Mouse (Mus musculus): ENCODE measurements at regions not wholly inside any gene's neighbourhood (a gene's known extent, or its start where the extent isn't known, plus 50 kb on each side); places are given as distances from the start of the nearest gene placed in this dataset.

- H3K4me1 ChIP-seq (ENCODE audit: control insufficient read depth in 2 of 2, insufficient read depth in 2 of 2, low read length in 2 of 2, poor library complexity in 1 of 2): no peaks in the 10 kb centered on the region
- in situ Hi-C loops (cut with MboI; ENCODE audit: low sequenced_read_pairs in 2 of 2, unreplicated experiment in 2 of 2): no loop called here
- H3K4me3 ChIP-seq (ENCODE audit: insufficient read depth in 1 of 2, low read depth in 1 of 2, low read length in 2 of 2, poor library complexity in 1 of 2, severe bottlenecking in 1 of 2): no peak overlapping the region
- no peak overlapping the region for H3K9ac ChIP-seq (ENCODE audit: insufficient read depth, low read depth, low read length, poor library complexity, severe bottlenecking)
- no peaks in the 10 kb centered on the region for H3K9me3 ChIP-seq (ENCODE audit: control insufficient read depth, insufficient read depth, low read depth, low read length)
- H3K36me3 ChIP-seq (ENCODE audit: control insufficient read depth, insufficient read depth, low read length, poor library complexity, severe bottlenecking): no peaks in the 10 kb centered on the region
- H3K27ac ChIP-seq (ENCODE audit: insufficient read depth, low read depth, low read length, poor library complexity, severe bottlenecking): no peak overlapping the region
- DNase-seq (ENCODE audit: low read depth, low spot score): no peak
- no peak for TF ChIP-seq ZNF384 (IDR thresholded peaks at IDR 0.05; ENCODE audit: low read depth, low read length)
- TF ChIP-seq HCFC1 (IDR thresholded peaks at IDR 0.05; ENCODE audit: borderline replicate concordance, insufficient read depth, low read length): no peak
- TF ChIP-seq ZC3H11A (IDR thresholded peaks at IDR 0.05; ENCODE audit: borderline replicate concordance, low read depth, low read length): no peak
- no peak for TF ChIP-seq CHD2 (IDR thresholded peaks at IDR 0.05; ENCODE audit: low read depth, low read length)
- TF ChIP-seq MAFK (IDR thresholded peaks at IDR 0.05; ENCODE audit: insufficient read depth, low read depth, low read length): 0 out of 2 replicates have a peak, but pooled peaks have one; percentile 8
Measured at GRCm38 (mm10) chr8:113466683-113467082, 168.7 kb upstream of the Mon1b start.

- in situ Hi-C loops (cut with MboI; ENCODE audit: low sequenced_read_pairs in 2 of 2, unreplicated experiment in 2 of 2): no loop called here
- TF ChIP-seq CHD2 (IDR thresholded peaks at IDR 0.05; ENCODE audit: low read depth, low read length): no peak
- no peak for TF ChIP-seq ZNF384 (IDR thresholded peaks at IDR 0.05; ENCODE audit: low read depth, low read length)
- no peak for TF ChIP-seq ZC3H11A (IDR thresholded peaks at IDR 0.05; ENCODE audit: borderline replicate concordance, low read depth, low read length)
- TF ChIP-seq MAFK (IDR thresholded peaks at IDR 0.05; ENCODE audit: insufficient read depth, low read depth, low read length): no peak
- TF ChIP-seq HCFC1 (IDR thresholded peaks at IDR 0.05; ENCODE audit: borderline replicate concordance, insufficient read depth, low read length): no peak
- H3K9ac ChIP-seq (ENCODE audit: insufficient read depth, low read depth, low read length, poor library complexity, severe bottlenecking): no peak overlapping the region
- H3K36me3 ChIP-seq (ENCODE audit: control insufficient read depth, insufficient read depth, low read length, poor library complexity, severe bottlenecking): no peaks in the 10 kb centered on the region
- DNase-seq (ENCODE audit: low read depth, low spot score): no peak
- no peaks in the 10 kb centered on the region for H3K9me3 ChIP-seq (ENCODE audit: control insufficient read depth, insufficient read depth, low read depth, low read length)
- no peaks in the 10 kb centered on the region for H3K4me1 ChIP-seq (ENCODE audit: control insufficient read depth in 2 of 2, insufficient read depth in 2 of 2, low read length in 2 of 2, poor library complexity in 1 of 2)
- H3K4me3 ChIP-seq (ENCODE audit: insufficient read depth in 1 of 2, low read depth in 1 of 2, low read length in 2 of 2, poor library complexity in 1 of 2, severe bottlenecking in 1 of 2): no peak overlapping the region
- no peak overlapping the region for H3K27ac ChIP-seq (ENCODE audit: insufficient read depth, low read depth, low read length, poor library complexity, severe bottlenecking)
Measured at GRCm38 (mm10) chr8:113489436-113490107, 145.8 kb upstream of the Mon1b start.

GRCm38 (mm10) chr8:113490891-113491290 is 144.5 kb upstream of the Mon1b start:
- DNase-seq (ENCODE audit: low read depth, low spot score): no peak
- H3K27ac ChIP-seq (ENCODE audit: insufficient read depth, low read depth, low read length, poor library complexity, severe bottlenecking): no peak overlapping the region
- H3K9me3 ChIP-seq (ENCODE audit: control insufficient read depth, insufficient read depth, low read depth, low read length): no peaks in the 10 kb centered on the region
- no peaks in the 10 kb centered on the region for H3K4me1 ChIP-seq (ENCODE audit: control insufficient read depth in 2 of 2, insufficient read depth in 2 of 2, low read length in 2 of 2, poor library complexity in 1 of 2)
- no peak overlapping the region for H3K9ac ChIP-seq (ENCODE audit: insufficient read depth, low read depth, low read length, poor library complexity, severe bottlenecking)
- TF ChIP-seq MAFK (IDR thresholded peaks at IDR 0.05; ENCODE audit: insufficient read depth, low read depth, low read length) (no peak), ZC3H11A (IDR thresholded peaks at IDR 0.05; ENCODE audit: borderline replicate concordance, low read depth, low read length) (no peak), CHD2 (IDR thresholded peaks at IDR 0.05; ENCODE audit: low read depth, low read length) (no peak), ZNF384 (IDR thresholded peaks at IDR 0.05; ENCODE audit: low read depth, low read length) (no peak), HCFC1 (IDR thresholded peaks at IDR 0.05; ENCODE audit: borderline replicate concordance, insufficient read depth, low read length) (no peak)
- no peak overlapping the region for H3K4me3 ChIP-seq (ENCODE audit: insufficient read depth in 1 of 2, low read depth in 1 of 2, low read length in 2 of 2, poor library complexity in 1 of 2, severe bottlenecking in 1 of 2)
- in situ Hi-C loops (cut with MboI; ENCODE audit: low sequenced_read_pairs in 2 of 2, unreplicated experiment in 2 of 2): no loop called here
- no peaks in the 10 kb centered on the region for H3K36me3 ChIP-seq (ENCODE audit: control insufficient read depth, insufficient read depth, low read length, poor library complexity, severe bottlenecking)

GRCm38 (mm10) chr8:113496896-113497295 is 138.5 kb upstream of the Mon1b start:
- no peak for TF ChIP-seq ZNF384 (IDR thresholded peaks at IDR 0.05; ENCODE audit: low read depth, low read length)
- no peak for TF ChIP-seq CHD2 (IDR thresholded peaks at IDR 0.05; ENCODE audit: low read depth, low read length)
- Histone ChIP-seq H3K36me3 (ENCODE audit: control insufficient read depth, insufficient read depth, low read length, poor library complexity, severe bottlenecking) (no peaks in the 10 kb centered on the region), H3K27ac (ENCODE audit: insufficient read depth, low read depth, low read length, poor library complexity, severe bottlenecking) (no peak overlapping the region), H3K9me3 (ENCODE audit: control insufficient read depth, insufficient read depth, low read depth, low read length) (no peaks in the 10 kb centered on the region), H3K4me1 (ENCODE audit: control insufficient read depth in 2 of 2, insufficient read depth in 2 of 2, low read length in 2 of 2, poor library complexity in 1 of 2) (no peaks in the 10 kb centered on the region), H3K4me3 (ENCODE audit: insufficient read depth in 1 of 2, low read depth in 1 of 2, low read length in 2 of 2, poor library complexity in 1 of 2, severe bottlenecking in 1 of 2) (no peak overlapping the region), H3K9ac (ENCODE audit: insufficient read depth, low read depth, low read length, poor library complexity, severe bottlenecking) (no peak overlapping the region)
- no peak for DNase-seq (ENCODE audit: low read depth, low spot score)
- in situ Hi-C loops (cut with MboI; ENCODE audit: low sequenced_read_pairs in 2 of 2, unreplicated experiment in 2 of 2): no loop called here

- DNase-seq (ENCODE audit: low read depth, low spot score): no peak
- Histone ChIP-seq H3K27ac (ENCODE audit: insufficient read depth, low read depth, low read length, poor library complexity, severe bottlenecking) (no peak overlapping the region), H3K4me3 (ENCODE audit: insufficient read depth in 1 of 2, low read depth in 1 of 2, low read length in 2 of 2, poor library complexity in 1 of 2, severe bottlenecking in 1 of 2) (no peak overlapping the region), H3K4me1 (ENCODE audit: control insufficient read depth in 2 of 2, insufficient read depth in 2 of 2, low read length in 2 of 2, poor library complexity in 1 of 2) (no peaks in the 10 kb centered on the region), H3K9me3 (ENCODE audit: control insufficient read depth, insufficient read depth, low read depth, low read length) (no peaks in the 10 kb centered on the region), H3K36me3 (ENCODE audit: control insufficient read depth, insufficient read depth, low read length, poor library complexity, severe bottlenecking) (no peaks in the 10 kb centered on the region), H3K9ac (ENCODE audit: insufficient read depth, low read depth, low read length, poor library complexity, severe bottlenecking) (no peak overlapping the region)
- TF ChIP-seq HCFC1 (IDR thresholded peaks at IDR 0.05; ENCODE audit: borderline replicate concordance, insufficient read depth, low read length) (no peak), CHD2 (IDR thresholded peaks at IDR 0.05; ENCODE audit: low read depth, low read length) (no peak), MAFK (IDR thresholded peaks at IDR 0.05; ENCODE audit: insufficient read depth, low read depth, low read length) (no peak), ZC3H11A (IDR thresholded peaks at IDR 0.05; ENCODE audit: borderline replicate concordance, low read depth, low read length) (no peak), ZNF384 (IDR thresholded peaks at IDR 0.05; ENCODE audit: low read depth, low read length) (no peak)
- in situ Hi-C loops (cut with MboI; ENCODE audit: low sequenced_read_pairs in 2 of 2, unreplicated experiment in 2 of 2): no loop called here
Measured at GRCm38 (mm10) chr8:113502671-113503070, 132.7 kb upstream of the Mon1b start.

Measured in ES-E14 (cell line).